Mouse (Mus musculus) gastrocnemius, adult 8-10 months (tissue): Measurements from ENCODE around the gene Slc24a3. TPM values are rescaled to one million over a fixed set of nuclear protein-coding genes. Genes with fewer than 3 reads are reported as not detected.
A peak's percentile ranks its signal among the peaks of the same experiment; 100 is the strongest.

Experiments
- DNase-seq, 2 experiments: peaks; one replicate each; pipeline ENCODE4 v3.0.0; 2022; ENCODE audit warnings: low spot score in 2 of 2
- total RNA-seq, 4 experiments: library from RNA; stranded (reverse); gene quantifications; 2 replicates each; pipeline ENCODE4 v1.2.4; 2022

The Slc24a3 gene
- total RNA-seq, 4 experiments from 2014 or later: 0.85 to 1.4 (median 1.2) TPM

- DNase-seq: no peak
These were observed 106.6 kb downstream of the Slc24a3 start for GRCm38 (mm10) chr2:145274016-145274677.

- no peak for DNase-seq
These were observed 111.8 kb downstream of the Slc24a3 start for GRCm38 (mm10) chr2:145279336-145279735.

- DNase-seq: no peak
These were observed 116.2 kb downstream of the Slc24a3 start for GRCm38 (mm10) chr2:145283746-145284145.

GRCm38 (mm10) chr2:145288501-145288900, 120.9 kb downstream of the Slc24a3 start:
- peak in 1 of 2 experiments; percentile 6 for DNase-seq

GRCm38 (mm10) chr2:145291473-145291872, 123.9 kb downstream of the Slc24a3 start:
- DNase-seq: no peak

- no peak for DNase-seq
These were observed 124.6 kb downstream of the Slc24a3 start for GRCm38 (mm10) chr2:145292196-145292595.

GRCm38 (mm10) chr2:145292816-145293215, 125.3 kb downstream of the Slc24a3 start:
- DNase-seq: no peak

- no peak for DNase-seq
These were observed 129.4 kb downstream of the Slc24a3 start for GRCm38 (mm10) chr2:145296906-145297305.

- DNase-seq: no peak
These were observed 132.6 kb downstream of the Slc24a3 start for GRCm38 (mm10) chr2:145299914-145300699.

GRCm38 (mm10) chr2:145307231-145307883, 139.8 kb downstream of the Slc24a3 start:
- no peak for DNase-seq

GRCm38 (mm10) chr2:145318916-145319315, 151.4 kb downstream of the Slc24a3 start:
- no peak for DNase-seq

GRCm38 (mm10) chr2:145321287-145321686, 153.7 kb downstream of the Slc24a3 start:
- DNase-seq: no peak

GRCm38 (mm10) chr2:145321755-145322154, 154.2 kb downstream of the Slc24a3 start:
- no peak for DNase-seq

- DNase-seq: no peak
These were observed 156.9 kb downstream of the Slc24a3 start for GRCm38 (mm10) chr2:145324477-145324876.

- no peak for DNase-seq
These were observed 158.3 kb downstream of the Slc24a3 start for GRCm38 (mm10) chr2:145325852-145326251.

- no peak for DNase-seq
These were observed 159.0 kb downstream of the Slc24a3 start for GRCm38 (mm10) chr2:145326544-145326943.

GRCm38 (mm10) chr2:145329756-145330155, 162.2 kb downstream of the Slc24a3 start:
- DNase-seq: peak in 1 of 2 experiments; percentile 11

- no peak for DNase-seq
These were observed 164.0 kb downstream of the Slc24a3 start for GRCm38 (mm10) chr2:145331525-145331924.

- DNase-seq: no peak
These were observed 165.9 kb downstream of the Slc24a3 start for GRCm38 (mm10) chr2:145333466-145333865.

- DNase-seq: no peak
These were observed 168.9 kb downstream of the Slc24a3 start for GRCm38 (mm10) chr2:145336406-145336805.

- DNase-seq: no peak
These were observed 173.3 kb downstream of the Slc24a3 start for GRCm38 (mm10) chr2:145340816-145341215.

- no peak for DNase-seq
These were observed 175.4 kb downstream of the Slc24a3 start for GRCm38 (mm10) chr2:145342956-145343355.
